Mouse (Mus musculus): Measurements from ENCODE around the gene Atxn1l. TPM values are rescaled to one million over a fixed set of nuclear protein-coding genes. Genes with fewer than 3 reads are reported as not detected.
A peak's percentile ranks its signal among the peaks of the same experiment; 100 is the strongest.

Atxn1l gene
- polyA plus RNA-seq, 1 experiment from 2014 or later = 7.8 TPM

- no peaks in the 10 kb centered on the region for H3K9me3 ChIP-seq
- H3K4me3 ChIP-seq = no peak overlapping the region
- H3K4me2 ChIP-seq (replicated peaks) = no peak overlapping the region
- H3K9ac ChIP-seq = no peak overlapping the region
- ATAC-seq (ENCODE audit: low FRiP score, low read depth) = no peak
- H3K4me1 ChIP-seq = peaks cover 6% of the 10 kb centered on the region
- peaks cover 89% of the 10 kb centered on the region for H3K36me3 ChIP-seq
- H3K27me3 ChIP-seq (replicated peaks) = no peaks in the 10 kb centered on the region
- H3K27ac ChIP-seq = no peak overlapping the region
- WGBS = 92% methylated on average over 1 of the region's 1 CpGs
Measured at GRCm38 (mm10) chr8:109712521-109712920, 25.0 kb downstream of the Atxn1l start.

DNA sequence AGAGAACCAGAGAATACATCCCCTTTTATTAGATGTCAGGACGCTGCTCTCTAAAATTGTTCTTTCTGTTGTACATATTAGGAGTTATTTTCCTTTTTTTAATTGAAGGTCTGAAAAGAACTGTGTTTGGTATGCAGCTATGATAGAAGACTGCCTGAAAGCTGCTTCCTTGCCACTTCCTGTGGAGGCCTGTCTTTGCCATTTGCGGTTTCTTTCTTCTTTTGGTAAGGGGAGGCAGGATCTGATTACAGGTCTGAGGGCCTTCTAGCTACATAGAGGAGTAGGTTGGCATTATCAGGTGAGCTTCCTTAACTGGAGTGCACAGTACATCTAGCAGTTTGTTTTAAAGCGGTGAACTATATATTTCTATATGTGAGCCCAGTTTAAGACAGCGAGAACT is 29.6 kb downstream of the Atxn1l start:
- Histone ChIP-seq H3K27ac (no peak overlapping the region), H3K4me1 (peaks cover 22% of the 10 kb centered on the region), H3K4me3 (no peak overlapping the region), H3K9ac (no peak overlapping the region), H3K36me3 (peaks cover 48% of the 10 kb centered on the region), H3K4me2 (replicated peaks) (0 out of 2 replicates have a peak overlapping the region, but pooled peaks have one; percentile 85), H3K9me3 (no peaks in the 10 kb centered on the region), H3K27me3 (replicated peaks) (peaks cover 6% of the 10 kb centered on the region)
- 95% methylated on average over 4 of the region's 4 CpGs for WGBS
- no peak for ATAC-seq (ENCODE audit: low FRiP score, low read depth)

DNA sequence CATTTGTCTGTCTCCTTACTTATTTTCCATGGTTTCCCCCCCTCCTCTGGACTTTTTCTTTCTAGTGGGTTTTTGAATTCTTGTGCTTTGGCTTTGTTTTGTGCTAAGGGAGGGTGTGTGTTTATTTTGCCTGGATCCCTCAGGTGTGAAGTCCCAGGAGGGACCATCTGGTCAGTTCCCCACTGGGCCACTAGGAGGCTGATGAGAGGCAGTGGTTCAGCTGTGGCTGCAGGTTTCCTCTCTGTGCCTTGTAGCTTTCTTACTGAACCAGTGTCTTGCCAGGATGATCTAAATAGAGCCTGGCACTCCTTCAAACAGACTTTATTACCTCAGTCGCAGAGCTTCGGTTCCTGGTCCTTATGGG is 30.7 kb downstream of the Atxn1l start:
- Histone ChIP-seq H3K4me1 (peaks cover 22% of the 10 kb centered on the region), H3K4me2 (replicated peaks) (peak overlapping the region; percentile 85), H3K36me3 (peaks cover 37% of the 10 kb centered on the region), H3K27ac (no peak overlapping the region), H3K9me3 (no peaks in the 10 kb centered on the region), H3K27me3 (replicated peaks) (peaks cover 6% of the 10 kb centered on the region), H3K9ac (peak overlapping the region; percentile 99; the same call in 1 of the 2 replicates), H3K4me3 (peak overlapping the region; percentile 98)
- 24% methylated on average over 2 of the region's 2 CpGs for WGBS
- ATAC-seq (ENCODE audit: low FRiP score, low read depth) = peak; percentile 57; the same call in 1 of the 2 replicates

DNA sequence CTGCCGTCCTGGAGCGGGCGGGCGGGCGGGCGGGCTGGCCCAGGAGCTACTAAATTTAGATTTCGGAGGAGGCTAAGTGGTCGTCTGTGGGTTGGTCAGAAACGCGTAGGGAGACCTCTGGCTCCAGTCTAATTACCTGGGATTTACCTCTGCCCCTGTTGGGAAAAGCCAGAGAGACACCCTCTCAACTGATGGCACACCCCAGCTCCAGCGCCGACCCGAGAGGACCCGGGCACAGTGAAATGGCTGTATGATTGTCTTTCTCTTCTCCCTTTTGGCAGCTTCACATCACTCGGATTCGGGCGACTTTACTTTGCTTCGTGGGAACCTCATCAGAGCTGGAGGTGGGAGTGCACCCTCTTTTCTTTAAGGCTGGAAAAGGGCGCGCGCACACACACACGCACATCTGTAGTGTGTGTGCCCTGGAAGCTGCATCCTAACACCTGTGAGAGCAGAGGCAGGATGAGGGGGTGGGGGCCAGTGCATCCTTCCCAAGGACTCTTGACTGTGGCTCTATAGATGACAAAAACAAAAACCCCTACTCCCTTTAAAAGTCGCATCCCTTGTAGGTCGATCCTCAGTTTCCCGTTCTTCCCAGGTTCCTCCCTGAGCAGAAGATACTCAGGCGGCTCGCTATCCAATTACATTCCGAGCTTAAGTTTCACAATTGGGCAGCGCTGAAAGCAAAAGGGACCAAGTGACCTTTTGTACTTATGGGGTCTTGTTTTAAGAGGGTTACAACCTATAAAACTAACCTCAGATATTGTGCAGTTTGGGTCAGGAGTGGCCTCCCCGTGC is 31.3 kb downstream of the Atxn1l start:
- Histone ChIP-seq H3K4me2 (replicated peaks) (peak overlapping the region; percentile 85), H3K4me3 (peak overlapping the region; percentile 98), H3K4me1 (peaks cover 22% of the 10 kb centered on the region), H3K27me3 (replicated peaks) (peaks cover 6% of the 10 kb centered on the region), H3K9ac (peak overlapping the region; percentile 99), H3K9me3 (no peaks in the 10 kb centered on the region), H3K27ac (peak overlapping the region; percentile 92; the same call in 1 of the 2 replicates), H3K36me3 (peaks cover 32% of the 10 kb centered on the region)
- WGBS = 1% methylated on average over 30 of the region's 30 CpGs
- peak; percentile 61 for ATAC-seq (ENCODE audit: low FRiP score, low read depth)

DNA sequence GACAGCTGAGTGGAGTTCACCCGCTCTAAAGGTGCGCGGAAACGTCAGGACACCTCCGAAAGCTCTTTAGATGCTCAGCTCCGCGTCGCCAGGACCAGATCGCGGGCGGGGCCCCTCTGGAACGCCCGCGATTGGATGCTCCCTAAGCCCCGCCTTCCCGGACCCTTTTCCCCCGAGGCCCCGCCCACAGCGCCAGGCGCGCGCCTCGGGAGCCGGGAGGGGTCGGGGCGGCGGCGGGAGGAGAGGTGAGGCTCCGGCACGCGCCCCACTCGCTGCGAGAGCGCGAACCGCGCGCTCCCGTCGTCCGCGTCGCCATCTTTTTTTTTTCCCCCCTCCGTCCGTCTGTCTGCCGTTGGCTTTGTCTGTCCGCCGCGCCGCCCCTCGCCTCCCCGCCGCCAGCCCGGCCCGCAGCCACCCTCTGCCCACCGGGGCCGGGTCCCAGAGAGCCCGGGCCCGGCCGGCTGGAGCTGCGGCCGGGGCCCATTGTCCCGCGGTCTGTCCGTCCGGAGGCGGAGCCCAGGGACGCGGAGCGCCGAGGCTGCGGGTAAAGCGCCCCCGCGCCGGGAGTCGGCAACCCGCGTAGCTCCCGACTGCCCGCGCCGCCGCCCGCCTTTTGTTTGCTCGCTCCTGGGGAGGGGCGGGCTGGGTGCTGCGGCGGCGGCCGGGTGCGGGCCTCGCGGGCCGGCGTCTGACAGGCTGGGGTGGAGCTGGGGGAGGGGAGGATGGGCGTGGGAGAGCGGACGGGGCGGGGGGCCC is 32.0 kb downstream of the Atxn1l start, which contains the start of gene Zfp821:
TSS of gene Zfp821 (plus strand) at position 227 of the 756 bp plus-strand sequence.
- Histone ChIP-seq H3K36me3 (peaks cover 24% of the 10 kb centered on the region), H3K4me3 (peak within 1 kb of the TSS; percentile 98), H3K27me3 (replicated peaks) (peaks cover 6% of the 10 kb centered on the region), H3K4me1 (peaks cover 22% of the 10 kb centered on the region), H3K27ac (peak within 1 kb of the TSS; percentile 92), H3K9me3 (no peaks in the 10 kb centered on the region), H3K4me2 (replicated peaks) (peak within 1 kb of the TSS; percentile 85), H3K9ac (peak within 1 kb of the TSS; percentile 99)
- ATAC-seq (ENCODE audit: low FRiP score, low read depth) = peak; percentile 86
- WGBS = under 1% methylated on average over 77 of the region's 100 CpGs

GRCm38 (mm10) chr8:109704565-109705319 is 32.8 kb downstream of the Atxn1l start:
- ATAC-seq (ENCODE audit: low FRiP score, low read depth) = peak; percentile 39; the same call in 1 of the 2 replicates
- Histone ChIP-seq H3K9me3 (no peaks in the 10 kb centered on the region), H3K4me2 (replicated peaks) (peak overlapping the region; percentile 85), H3K4me1 (peaks cover 22% of the 10 kb centered on the region), H3K27ac (no peak overlapping the region), H3K4me3 (peak overlapping the region; percentile 98), H3K27me3 (replicated peaks) (peaks cover 6% of the 10 kb centered on the region), H3K36me3 (peaks cover 16% of the 10 kb centered on the region), H3K9ac (peak overlapping the region; percentile 99)
- WGBS = 13% methylated on average over 24 of the region's 24 CpGs

GRCm38 (mm10) chr8:109698477-109698876 is 39.1 kb downstream of the Atxn1l start:
- no peaks in the 10 kb centered on the region for H3K9me3 ChIP-seq
- 81% methylated on average over 3 of the region's 3 CpGs for WGBS
- ATAC-seq (ENCODE audit: low FRiP score, low read depth) = no peak

DNA sequence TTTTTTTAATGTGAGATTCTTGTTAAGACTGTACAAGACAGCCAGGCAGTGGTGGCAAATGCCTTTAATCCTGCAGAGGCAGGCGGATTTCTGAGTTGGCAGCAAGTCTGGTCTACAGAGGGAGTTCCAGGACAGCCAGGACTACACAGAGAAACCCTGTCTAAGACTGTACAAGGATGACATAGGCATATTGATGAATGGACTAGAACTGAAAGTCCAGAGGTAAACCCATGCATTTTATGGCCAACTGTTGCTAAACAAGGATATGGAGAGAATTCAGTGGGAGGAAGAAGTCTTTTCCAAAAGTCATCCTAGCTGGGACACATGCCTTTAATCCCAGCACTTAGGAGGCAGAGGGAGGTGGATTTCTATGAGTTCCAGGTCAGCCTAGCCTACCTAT is 39.8 kb downstream of the Atxn1l start:
- ATAC-seq (ENCODE audit: low FRiP score, low read depth) = no peak
- Histone ChIP-seq H3K4me1 (peaks cover 4% of the 10 kb centered on the region; the same call in 1 of the 2 replicates), H3K36me3 (no peaks in the 10 kb centered on the region), H3K27ac (no peak overlapping the region), H3K4me3 (no peak overlapping the region), H3K9ac (no peak overlapping the region), H3K27me3 (replicated peaks) (no peaks in the 10 kb centered on the region; the same call in 1 of the 2 replicates), H3K9me3 (no peaks in the 10 kb centered on the region), H3K4me2 (replicated peaks) (no peak overlapping the region)
- 64% methylated on average over 1 of the region's 1 CpGs for WGBS

More at GRCm38 (mm10) chr8:109698477-109698876, 39.1 kb downstream of the Atxn1l start:
- H3K4me2 ChIP-seq (replicated peaks) = no peak overlapping the region
- peaks cover 4% of the 10 kb centered on the region; the same call in 1 of the 2 replicates for H3K4me1 ChIP-seq
- no peak overlapping the region for H3K27ac ChIP-seq
- H3K27me3 ChIP-seq (replicated peaks) = no peaks in the 10 kb centered on the region; the same call in none of the 2 replicates
- H3K9ac ChIP-seq = no peak overlapping the region
- H3K4me3 ChIP-seq = no peak overlapping the region
- H3K36me3 ChIP-seq = no peaks in the 10 kb centered on the region

- no peak overlapping the region for H3K4me3 ChIP-seq
- peaks cover 20% of the 10 kb centered on the region for H3K4me1 ChIP-seq
- 49% methylated on average over 6 of the region's 6 CpGs for WGBS
Measured at GRCm38 (mm10) chr8:109694154-109694553, 43.4 kb downstream of the Atxn1l start.

GRCm38 (mm10) chr8:109693146-109693900 is 44.2 kb downstream of the Atxn1l start, which contains the start of gene Ist1:
Ist1 (minus strand) TSS chr8:109693260.
- WGBS = under 1% methylated on average over 57 of the region's 57 CpGs
- Histone ChIP-seq H3K27me3 (replicated peaks) (no peaks in the 10 kb centered on the region), H3K36me3 (no peaks in the 10 kb centered on the region), H3K27ac (no peak within 1 kb of the TSS), H3K4me2 (replicated peaks) (peak within 1 kb of the TSS; percentile 84), H3K4me3 (peak within 1 kb of the TSS; percentile 100), H3K9me3 (no peaks in the 10 kb centered on the region), H3K4me1 (peaks cover 20% of the 10 kb centered on the region), H3K9ac (peak within 1 kb of the TSS; percentile 99)
- peak; percentile 98 for ATAC-seq (ENCODE audit: low FRiP score, low read depth)

More at GRCm38 (mm10) chr8:109694154-109694553, 43.4 kb downstream of the Atxn1l start:
- Histone ChIP-seq H3K27me3 (replicated peaks) (no peaks in the 10 kb centered on the region), H3K27ac (no peak overlapping the region), H3K9ac (no peak overlapping the region), H3K9me3 (no peaks in the 10 kb centered on the region), H3K36me3 (no peaks in the 10 kb centered on the region), H3K4me2 (replicated peaks) (peak overlapping the region; percentile 84; the same call in 1 of the 2 replicates)
- ATAC-seq (ENCODE audit: low FRiP score, low read depth) = no peak

All from neural tube, embryonic 12.5 days (tissue).